Mouse (Mus musculus) MEL (cell line): ENCODE data around the gene Hrk. TPM values are rescaled to one million over a fixed set of nuclear protein-coding genes. Genes with fewer than 3 reads are reported as not detected.

Experiments
- DNase-seq: peaks from one replicate; pipeline ENCODE4 v3.0.0; 2011; ENCODE audit warnings: low read depth, low spot score
- H3K27ac ChIP-seq: 2 replicates; pipeline ENCODE4 v1.5.1; 2012; ENCODE audit warnings: low read depth, mild to moderate bottlenecking, control low read depth, low read length, moderate library complexity; ENCODE audit not compliant: control insufficient read depth
- H3K27me3 ChIP-seq, 2 experiments: fragments of 150-350 bp in 1 of 2; sonication (generic) in 1 of 2; 2 replicates each; pipeline ENCODE4 v1.6.1; 2012; ENCODE audit warnings: low read length in 2 of 2, mild to moderate bottlenecking in 2 of 2, improper control_type of control experiment in 1 of 2, moderate library complexity in 1 of 2; ENCODE audit not compliant: insufficient read depth in 2 of 2, control insufficient read depth in 1 of 2
- H3K36me3 ChIP-seq, 2 experiments: 2 replicates each; pipeline ENCODE4 v1.6.1; 2012 to 2014; ENCODE audit warnings: low read length in 2 of 2, improper control_type of control experiment in 1 of 2, inconsistent platforms in 1 of 2, mild to moderate bottlenecking in 1 of 2; ENCODE audit not compliant: insufficient read depth in 2 of 2, control insufficient read depth in 1 of 2
- H3K4me1 ChIP-seq, 2 experiments: fragments of 150-350 bp in 1 of 2; sonication (generic) in 1 of 2; 2 replicates each; pipeline ENCODE4 v1.6.1; 2012; ENCODE audit warnings: low read length in 2 of 2, improper control_type of control experiment in 1 of 2, mild to moderate bottlenecking in 1 of 2; ENCODE audit not compliant: insufficient read depth in 2 of 2, control insufficient read depth in 1 of 2
- H3K4me3 ChIP-seq, 2 experiments: fragments of 150-350 bp in 1 of 2; sonication (generic) in 1 of 2; 2 replicates each; pipeline ENCODE4 v1.5.1; 2012; ENCODE audit warnings: low read depth in 2 of 2, low read length in 2 of 2, mild to moderate bottlenecking in 2 of 2, moderate library complexity in 2 of 2, control low read depth in 1 of 2, improper control_type of control experiment in 1 of 2; ENCODE audit not compliant: control insufficient read depth in 1 of 2, insufficient read depth in 1 of 2
- H3K79me2 ChIP-seq: 2 replicates; pipeline ENCODE4 v1.6.1; 2012; ENCODE audit warnings: mild to moderate bottlenecking, low read length, moderate library complexity; ENCODE audit not compliant: control insufficient read depth, poor library complexity, insufficient read depth
- H3K9ac ChIP-seq: 2 replicates; pipeline ENCODE4 v1.6.1; 2012; ENCODE audit warnings: low read depth, mild to moderate bottlenecking, control low read depth, low read length, moderate library complexity; ENCODE audit not compliant: control insufficient read depth, poor library complexity, severe bottlenecking
- H3K9me3 ChIP-seq: fragments of 150-350 bp; sonication (generic); replicated peaks from 2 replicates; pipeline ENCODE4 v1.6.1; 2012; ENCODE audit warnings: mild to moderate bottlenecking, low read length, improper control_type of control experiment, moderate library complexity; ENCODE audit not compliant: insufficient read depth
- CHD1 ChIP-seq: IDR thresholded peaks from 2 replicates; pipeline ENCODE4 v1.6.1; 2012; ENCODE audit warnings: low read depth, mild to moderate bottlenecking, inconsistent platforms, low read length, improper control_type of control experiment
- E2F4 ChIP-seq: IDR thresholded peaks from 2 replicates; pipeline ENCODE4 v1.6.1; 2011; ENCODE audit warnings: low read depth, low read length, improper control_type of control experiment, borderline replicate concordance
- ELF1 ChIP-seq: IDR thresholded peaks from 2 replicates; pipeline ENCODE4 v1.6.1; 2014; ENCODE audit warnings: low read depth, mild to moderate bottlenecking, inconsistent platforms, low read length, improper control_type of control experiment, moderate library complexity
- MAFK ChIP-seq: IDR thresholded peaks from 2 replicates; pipeline ENCODE4 v1.6.1; 2011; ENCODE audit warnings: low read depth, mild to moderate bottlenecking, low read length, improper control_type of control experiment, borderline replicate concordance
- MYB ChIP-seq: IDR thresholded peaks from 2 replicates; pipeline ENCODE4 v1.6.1; 2011; ENCODE audit warnings: mild to moderate bottlenecking, low read depth, low read length, improper control_type of control experiment
- NRF1 ChIP-seq: IDR thresholded peaks from 2 replicates; pipeline ENCODE4 v1.6.1; 2014; ENCODE audit warnings: low read depth, mild to moderate bottlenecking, inconsistent platforms, low read length, improper control_type of control experiment, moderate library complexity; ENCODE audit not compliant: poor library complexity, insufficient read depth, severe bottlenecking
- POLR2A ChIP-seq, 2 experiments: IDR thresholded peaks; 2 replicates each; pipeline ENCODE4 v1.6.1; 2011 to 2012; ENCODE audit warnings: low read length in 2 of 2, mild to moderate bottlenecking in 2 of 2, control low read depth in 1 of 2, improper control_type of control experiment in 1 of 2, low read depth in 1 of 2, moderate library complexity in 1 of 2; ENCODE audit not compliant: control insufficient read depth in 1 of 2, insufficient read depth in 1 of 2, poor library complexity in 1 of 2
- RAD21 ChIP-seq: IDR thresholded peaks from 2 replicates; pipeline ENCODE4 v1.6.1; 2011; ENCODE audit warnings: mild to moderate bottlenecking, low read depth, low read length, improper control_type of control experiment
- RCOR1 ChIP-seq: IDR thresholded peaks from 2 replicates; pipeline ENCODE4 v1.6.1; 2012; ENCODE audit warnings: low read depth, mild to moderate bottlenecking, inconsistent platforms, low read length, improper control_type of control experiment
- SIN3A ChIP-seq: IDR thresholded peaks from 2 replicates; pipeline ENCODE4 v1.6.1; 2012; ENCODE audit warnings: low read length, improper control_type of control experiment, inconsistent platforms
- TCF12 ChIP-seq: IDR thresholded peaks from 2 replicates; pipeline ENCODE4 v1.6.1; 2014; ENCODE audit warnings: low read depth, mild to moderate bottlenecking, inconsistent platforms, low read length, improper control_type of control experiment, moderate library complexity
- ZKSCAN1 ChIP-seq: IDR thresholded peaks from 2 replicates; pipeline ENCODE4 v1.6.1; 2012; ENCODE audit warnings: low read depth, mild to moderate bottlenecking, inconsistent platforms, low read length, improper control_type of control experiment, moderate library complexity
- ZMIZ1 ChIP-seq: IDR thresholded peaks from 2 replicates; pipeline ENCODE4 v1.6.1; 2012; ENCODE audit warnings: low read depth, mild to moderate bottlenecking, inconsistent platforms, low read length, improper control_type of control experiment, moderate library complexity
- ZNF384 ChIP-seq: IDR thresholded peaks from 2 replicates; pipeline ENCODE4 v1.6.1; 2012; ENCODE audit warnings: low read depth, mild to moderate bottlenecking, inconsistent platforms, low read length, improper control_type of control experiment
- polyA plus RNA-seq, 2 experiments: library from polyadenylated mRNA; stranded (reverse) in 1 of 2; unstranded in 1 of 2; fragments of >175 nt in 1 of 2; fragments of >200 nt in 1 of 2; gene quantifications; 2 replicates each; pipeline versions ENCODE4 v1.2.1 to v1.2.4; 2012; ENCODE audit warnings: low replicate concordance in 2 of 2, low read depth in 1 of 2; ENCODE audit not compliant: insufficient read length in 2 of 2, insufficient read depth in 1 of 2, missing spikeins in 1 of 2
- total RNA-seq: library from RNA; depleted of rRNA; stranded (reverse); fragments of 300-350 nt; gene quantifications from 2 replicates; pipeline ENCODE4 v1.2.3, GENCODE M21; 2012

Gene Hrk
- total and polyA plus RNA-seq, 3 experiments = not detected

GRCm38 (mm10) chr5:118169222-118170221, 5.1 kb downstream of the Hrk start:
- no peaks in the 10 kb centered on the region for H3K9me3 ChIP-seq
- no peaks in the 10 kb centered on the region for H3K4me1 ChIP-seq
- H3K79me2 ChIP-seq = no peaks in the 10 kb centered on the region
- no peak overlapping the region for H3K9ac ChIP-seq
- no peak overlapping the region for H3K4me3 ChIP-seq
- no peak for TF ChIP-seq E2F4
- no peak for TF ChIP-seq RCOR1
- TF ChIP-seq TCF12 = no peak
- no peak for TF ChIP-seq ZKSCAN1
- TF ChIP-seq ELF1 = no peak
- no peak for TF ChIP-seq RAD21
- no peak for TF ChIP-seq CHD1
- TF ChIP-seq MYB = no peak
- no peaks in the 10 kb centered on the region for H3K27me3 ChIP-seq
- no peak overlapping the region for H3K27ac ChIP-seq
- no peak for DNase-seq
- no peaks in the 10 kb centered on the region for H3K36me3 ChIP-seq

- Histone ChIP-seq H3K36me3 (no peaks in the 10 kb centered on the region), H3K9me3 (no peaks in the 10 kb centered on the region), H3K27me3 (no peaks in the 10 kb centered on the region), H3K4me3 (no peak overlapping the region), H3K79me2 (no peaks in the 10 kb centered on the region), H3K27ac (no peak overlapping the region), H3K4me1 (no peaks in the 10 kb centered on the region), H3K9ac (no peak overlapping the region)
- TF ChIP-seq POLR2A (IDR thresholded peaks at IDR 0.05; ENCODE audit: control insufficient read depth in 1 of 2, insufficient read depth in 1 of 2, low read depth in 1 of 2, low read length in 2 of 2, poor library complexity in 1 of 2) = no peak
- no peak for TF ChIP-seq ZNF384
- no peak for TF ChIP-seq NRF1
- TF ChIP-seq ZMIZ1 = no peak
- no peak for TF ChIP-seq MAFK
- TF ChIP-seq TCF12 = no peak
- no peak for TF ChIP-seq SIN3A
- no peak for DNase-seq
These were observed 6.6 kb downstream of the Hrk start for GRCm38 (mm10) chr5:118170888-118171529.
